In genomic region chr13:103751421-103751820, GRCm38 (mm10) we compare ENCODE assay signal across 10 mouse cellular contexts. TPM values are rescaled to one million over a fixed set of nuclear protein-coding genes. Genes with fewer than 3 reads are reported as not detected.
DNase-seq lines count a peak whose midpoint lies in the region; ATAC-seq lines count a peak whose summit lies in the region.
"Had no signal": no experiment of that assay in that cellular context is flagged by ENCODE, and none has a peak within 500 bp of the region (broad histone marks: within the 10 kb centered on the region; RNA-seq: fewer than 3 reads in every experiment).

No protein-coding gene starts in this region.

- no peaks in the 10 kb centered on the region for H3K4me1 ChIP-seq in embryonic facial prominence, embryonic 14.5 days (ENCODE audit: control insufficient read depth, insufficient read depth, low read length)
- no peaks in the 10 kb centered on the region for H3K4me1 ChIP-seq in forebrain, embryonic 12.5 days
- H3K4me1 ChIP-seq: liver, embryonic 15.5 days had no signal

- H3K9me3 ChIP-seq in embryonic facial prominence, embryonic 14.5 days (ENCODE audit: control insufficient read depth, low read length), result no peaks in the 10 kb centered on the region
- no peaks in the 10 kb centered on the region for H3K9me3 ChIP-seq in forebrain, embryonic 12.5 days
- H3K9me3 ChIP-seq: G1E; liver, embryonic 15.5 days had no signal

- ATAC-seq in embryonic facial prominence, embryonic 14.5 days (ENCODE audit: low read depth), result no peak
- ATAC-seq in forebrain, embryonic 12.5 days (ENCODE audit: low FRiP score), result no peak

- no peaks in the 10 kb centered on the region for H3K27me3 ChIP-seq in embryonic facial prominence, embryonic 14.5 days (replicated peaks; ENCODE audit: control insufficient read depth, insufficient read depth, low read length)
- no peaks in the 10 kb centered on the region for H3K27me3 ChIP-seq in forebrain, embryonic 12.5 days
- H3K27me3 ChIP-seq: liver, embryonic 15.5 days had no signal

- peaks cover 78% of the 10 kb centered on the region for H3K36me3 ChIP-seq in embryonic facial prominence, embryonic 14.5 days (ENCODE audit: control insufficient read depth, insufficient read depth, low read length)
- H3K36me3 ChIP-seq in forebrain, embryonic 12.5 days (replicated peaks), result peaks cover 71% of the 10 kb centered on the region

- no peak overlapping the region for H3K27ac ChIP-seq in embryonic facial prominence, embryonic 14.5 days (replicated peaks; ENCODE audit: low read depth, low read length)
- no peak overlapping the region for H3K27ac ChIP-seq in forebrain, embryonic 12.5 days
- H3K27ac ChIP-seq: liver, embryonic 15.5 days had no signal

- H3K4me2 ChIP-seq in embryonic facial prominence, embryonic 14.5 days (ENCODE audit: low read depth, low read length), result no peak overlapping the region
- no peak overlapping the region for H3K4me2 ChIP-seq in forebrain, embryonic 12.5 days
- H3K4me2 ChIP-seq: liver, embryonic 15.5 days had no signal

- H3K4me3 ChIP-seq in embryonic facial prominence, embryonic 14.5 days (ENCODE audit: low read depth, low read length), result no peak overlapping the region
- no peak overlapping the region for H3K4me3 ChIP-seq in forebrain, embryonic 12.5 days (replicated peaks)
- H3K4me3 ChIP-seq: liver, embryonic 15.5 days had no signal

- no peak overlapping the region for H3K9ac ChIP-seq in embryonic facial prominence, embryonic 14.5 days (ENCODE audit: low read depth, low read length)
- no peak overlapping the region for H3K9ac ChIP-seq in forebrain, embryonic 12.5 days
- H3K9ac ChIP-seq: liver, embryonic 15.5 days had no signal

- peak; percentile 58 to 67 for DNase-seq in cerebellum, postnatal 10 days
- no peak for DNase-seq in cerebellum, postnatal 4 days (ENCODE audit: low spot score in 2 of 2)
- peak; percentile 61 for DNase-seq in layer of hippocampus, adult 11-12 months (ENCODE audit: low spot score)
- DNase-seq in layer of hippocampus, postnatal 36 days, result no peak
- DNase-seq in CD4-positive, CD25-positive, alpha-beta regulatory T cell, adult 2 months (ENCODE audit: low read depth, low spot score), result peak; percentile 74
- DNase-seq in embryonic facial prominence, embryonic 14.5 days (ENCODE audit: low spot score), result peak; percentile 75
- peak; percentile 13 for DNase-seq in retina, adult 2 months (ENCODE audit: low read depth, low spot score)

- 56% methylated on average over 3 of the region's 3 CpGs for WGBS in embryonic facial prominence, embryonic 14.5 days
- 71% methylated on average over 3 of the region's 3 CpGs for WGBS in forebrain, embryonic 12.5 days

RNA-seq across cellular contexts. Expression of gene Srek1, which starts 23.0 kb away (rescaled TPM):
- total RNA-seq in layer of hippocampus, postnatal 36 days (2021), result 100 to 1,000 TPM in 1 of 2 experiments, 10 to 100 TPM in 1; 82.5 to 110 TPM
- 76.0 and 79.5 TPM in 2 replicates for polyA plus RNA-seq in embryonic facial prominence, embryonic 14.5 days (2014; fragmentation: Nextera tagmentation; extraction: Ambion mirVana)
- 113 TPM in 2 replicates for polyA plus RNA-seq in forebrain, embryonic 12.5 days (2016; fragmentation: Nextera tagmentation; extraction: Ambion mirVana)

Comparison
In these comparisons a context has a peak if more than half of its experiments do, and no peak if none do; other contexts are left out.
1. DNase-seq: peak in cerebellum, postnatal 10 days (2 of 2), layer of hippocampus, adult 11-12 months (single experiment), CD4-positive, CD25-positive, alpha-beta regulatory T cell, adult 2 months (single experiment), embryonic facial prominence, embryonic 14.5 days (single experiment) and retina, adult 2 months (single experiment); none in cerebellum, postnatal 4 days (0 of 2) and layer of hippocampus, postnatal 36 days (0 of 2).